Mouse (Mus musculus) central nervous system, embryonic 18 days (tissue): ENCODE measurements around the gene Cyp2d11. TPM values are rescaled to one million over a fixed set of nuclear protein-coding genes. Genes with fewer than 3 reads are reported as not detected.

Experiments used
- polyA plus RNA-seq: library from polyadenylated mRNA; depleted of rRNA; stranded (reverse); fragments of >200 nt; gene quantifications from 2 replicates; pipeline ENCODE4 v1.2.3, GENCODE M21; 2012; rRNA removed

Cyp2d11 gene
- not detected in 2 replicates for polyA plus RNA-seq

GRCm38 (mm10) chr15:82393922-82394321 is at the start of gene Cyp2d11:
Gene Cyp2d11 (minus strand): TSS chr15:82394022.

DNA sequence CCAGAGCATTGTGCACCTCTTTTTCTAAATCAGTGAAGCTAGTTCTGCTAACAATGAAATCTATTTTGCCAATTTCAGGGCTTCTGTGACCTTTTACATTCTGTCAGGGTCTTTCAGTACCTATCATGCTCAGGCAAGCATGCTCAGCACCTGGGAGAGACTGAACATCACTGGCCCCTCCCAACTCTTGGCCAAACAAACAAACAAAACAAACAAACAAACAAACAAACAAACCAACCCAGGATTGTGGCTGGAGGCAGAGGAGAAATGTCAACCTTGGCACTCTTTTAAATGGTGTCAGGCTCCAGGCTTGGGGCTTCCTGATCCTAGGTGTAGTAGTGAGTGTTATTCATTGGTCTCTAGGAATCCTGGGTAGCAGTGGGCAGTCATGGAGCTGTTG is 39.3 kb upstream of the Cyp2d11 start, which contains the start of gene Cyp2d9:
Gene Cyp2d9 (plus strand): TSS at position 301 of the 400 bp plus-strand sequence.

GRCm38 (mm10) chr15:82406981-82407380 is 13.2 kb upstream of the Cyp2d11 start, which contains the start of gene Cyp2d10:
Gene Cyp2d10 (minus strand): TSS chr15:82407195.

GRCm38 (mm10) chr15:82379871-82380713 is 13.7 kb downstream of the Cyp2d11 start, which contains the start of gene Cyp2d22:
Gene Cyp2d22 (minus strand): TSS chr15:82380260.

DNA sequence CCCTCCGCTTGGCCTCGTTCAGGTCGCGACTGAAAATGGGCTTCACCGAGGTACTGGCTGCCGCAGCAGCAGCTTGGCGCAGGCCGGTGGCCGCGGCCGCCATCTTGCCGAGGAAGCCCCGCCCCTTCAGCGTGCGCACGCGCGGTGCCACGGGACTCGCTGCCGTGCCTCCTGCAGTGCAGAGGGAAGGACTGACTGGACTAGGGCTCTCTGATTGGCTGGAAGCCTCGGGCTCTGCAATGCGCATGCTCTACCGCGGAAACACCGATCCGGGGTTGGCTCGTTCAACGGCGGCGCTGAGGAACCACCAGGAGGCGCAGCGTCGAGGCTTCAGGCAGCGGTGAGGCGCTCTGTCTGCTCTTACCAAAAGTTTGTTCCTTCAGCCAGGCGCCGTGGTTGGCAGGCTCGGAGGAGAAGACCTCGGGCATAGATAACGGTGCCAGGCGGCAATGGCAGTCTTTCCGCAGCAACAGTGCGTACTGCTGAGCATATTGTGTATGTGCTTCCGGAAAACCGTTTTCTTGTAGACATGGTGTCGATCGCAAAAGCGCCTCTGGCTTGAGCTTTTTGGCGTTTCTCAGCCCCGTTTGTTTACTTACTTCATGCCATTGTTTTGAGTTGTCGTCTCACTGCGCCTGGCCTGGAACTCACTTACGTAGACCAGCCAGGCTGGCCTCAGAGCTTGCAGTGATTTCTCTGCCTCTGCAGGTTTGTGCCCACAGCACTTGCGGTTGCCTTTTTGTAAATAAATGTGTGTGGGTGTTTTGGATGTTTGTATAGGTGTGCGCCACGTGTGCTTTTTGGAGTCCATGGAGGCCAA is 39.5 kb downstream of the Cyp2d11 start, which contains the start of gene Ndufa6:
Gene Ndufa6 (minus strand): TSS at position 197 of the 820 bp plus-strand sequence.

Other genes starting within 250 kb of the Cyp2d11 start
- gene Srebf2, start 246.8 kb downstream of the Cyp2d11 start, polyA plus RNA-seq, result 121 and 141 TPM in 2 replicates
- gene Shisa8, start 181.2 kb downstream of the Cyp2d11 start, polyA plus RNA-seq, result 2.3 and 2.6 TPM in 2 replicates
- 0.39 TPM in 2 replicates for gene Tnfrsf13c, start 169.7 kb downstream of the Cyp2d11 start, polyA plus RNA-seq
- 11.6 and 11.9 TPM in 2 replicates for gene Cenpm, start 149.3 kb downstream of the Cyp2d11 start, polyA plus RNA-seq
- 96.7 and 103 TPM in 2 replicates for gene 1500009C09Rik, start 141.6 kb downstream of the Cyp2d11 start, polyA plus RNA-seq
- gene Sept3, start 119.1 kb downstream of the Cyp2d11 start, polyA plus RNA-seq, result 428 and 449 TPM in 2 replicates
- 0.21 and 0.51 TPM in 2 replicates for gene Wbp2nl, start 95.1 kb downstream of the Cyp2d11 start, polyA plus RNA-seq
- 37.9 TPM in 2 replicates for gene Naga, start 55.1 kb downstream of the Cyp2d11 start, polyA plus RNA-seq
- gene Pheta2, start 55.1 kb downstream of the Cyp2d11 start, polyA plus RNA-seq, result 0.92 and 1.4 TPM in 2 replicates
- 264 and 271 TPM in 2 replicates for gene Smdt1, start 55.1 kb downstream of the Cyp2d11 start, polyA plus RNA-seq
- gene Ndufa6, start 39.7 kb downstream of the Cyp2d11 start, polyA plus RNA-seq, result 393 and 416 TPM in 2 replicates
- 8.8 and 10.3 TPM in 2 replicates for gene Cyp2d22, start 13.8 kb downstream of the Cyp2d11 start, polyA plus RNA-seq
- 0.07 TPM in 1 of 2 replicates, not detected in the other for gene Cyp2d10, start 13.2 kb upstream of the Cyp2d11 start, polyA plus RNA-seq
- gene Cyp2d9, start 39.4 kb upstream of the Cyp2d11 start, polyA plus RNA-seq, result not detected in 2 replicates
- gene Cyp2d12, start 161.1 kb upstream of the Cyp2d11 start, polyA plus RNA-seq, result not detected in 2 replicates
- gene Cyp2d34, start 226.9 kb upstream of the Cyp2d11 start, polyA plus RNA-seq, result not detected in 2 replicates